Mouse (Mus musculus): ENCODE results near the gene Immp2l. TPM values are rescaled to one million over a fixed set of nuclear protein-coding genes. Genes with fewer than 3 reads are reported as not detected.

Gene Immp2l
- polyA plus RNA-seq, 1 experiment, result 129 TPM

DNA sequence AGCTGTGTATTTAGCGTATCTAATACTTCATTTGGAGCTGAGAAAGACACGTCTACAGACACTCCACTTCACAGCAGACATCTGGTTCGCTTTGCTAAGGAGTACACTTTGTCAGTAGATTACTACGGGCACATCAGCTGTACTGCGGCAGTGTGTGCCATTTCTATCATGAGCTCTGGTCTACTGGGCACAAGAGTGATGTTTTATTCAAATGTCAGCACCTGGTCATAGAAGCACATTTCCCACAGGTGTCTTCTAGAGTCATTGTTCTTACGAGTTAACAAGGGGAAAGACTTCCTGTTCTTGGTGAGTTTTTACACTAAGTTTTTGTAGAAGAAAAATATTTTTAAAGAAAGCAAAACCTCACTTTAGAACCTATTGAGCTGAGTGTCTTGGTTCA is 3.6 kb downstream of the Immp2l start:
- Histone ChIP-seq H3K4me1 (ENCODE audit: control insufficient read depth, insufficient read depth, insufficient read length, low read length) (peaks cover 3% of the 10 kb centered on the region; the same call in 1 of the 2 replicates), H3K4me3 (ENCODE audit: insufficient read depth, low read depth, low read length) (no peak overlapping the region), H3K27ac (replicated peaks; ENCODE audit: low read depth, low read length) (no peak overlapping the region)

DNA sequence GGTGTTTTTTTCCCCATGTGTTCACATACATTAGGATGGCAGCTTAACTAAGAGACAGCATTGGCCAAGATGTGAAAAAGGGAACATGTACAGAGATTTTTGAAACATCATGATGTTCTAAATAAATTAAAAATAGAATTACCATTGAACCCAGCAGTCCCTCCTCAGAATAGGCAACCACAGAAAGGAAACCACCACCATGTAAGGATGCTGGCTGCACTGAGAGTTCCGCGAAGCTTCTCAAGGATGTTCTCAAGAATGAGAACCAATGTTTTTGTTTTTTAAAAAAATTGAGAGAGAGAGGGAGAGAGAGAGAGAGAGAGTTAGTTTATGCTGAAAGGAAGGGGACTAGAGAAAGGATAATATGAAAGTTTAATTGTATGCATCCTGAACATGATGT is 7.2 kb downstream of the Immp2l start:
- H3K27ac ChIP-seq (replicated peaks; ENCODE audit: low read depth, low read length), result no peak overlapping the region
- H3K4me3 ChIP-seq (ENCODE audit: insufficient read depth, low read depth, low read length), result no peak overlapping the region
- peaks cover 4% of the 10 kb centered on the region; the same call in 1 of the 2 replicates for H3K4me1 ChIP-seq (ENCODE audit: control insufficient read depth, insufficient read depth, insufficient read length, low read length)

DNA sequence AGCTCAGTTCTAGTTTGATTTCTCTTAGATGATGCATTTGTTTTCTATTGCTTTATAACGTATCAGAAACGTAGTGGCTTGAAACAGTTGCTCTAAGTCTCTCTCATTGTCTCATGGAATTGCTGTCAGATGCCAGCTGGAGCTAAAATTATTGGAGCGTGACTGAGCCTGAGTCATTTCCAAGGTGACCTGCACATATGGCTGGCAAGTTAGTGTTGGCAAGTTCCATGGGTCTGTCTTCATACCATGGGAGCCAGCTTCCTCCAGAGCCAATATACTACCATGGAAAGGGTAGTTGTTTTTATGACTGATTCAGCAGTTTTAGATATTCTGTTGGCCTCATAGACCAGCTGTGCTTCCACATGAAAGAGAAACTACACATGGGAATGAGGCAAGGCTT is 9.3 kb downstream of the Immp2l start:
- H3K4me3 ChIP-seq (ENCODE audit: insufficient read depth, low read depth, low read length), result no peak overlapping the region
- H3K27ac ChIP-seq (replicated peaks; ENCODE audit: low read depth, low read length), result peak overlapping the region; percentile 48; the same call in 1 of the 2 replicates
- H3K4me1 ChIP-seq (ENCODE audit: control insufficient read depth, insufficient read depth, insufficient read length, low read length), result peaks cover 4% of the 10 kb centered on the region; the same call in 1 of the 2 replicates

DNA sequence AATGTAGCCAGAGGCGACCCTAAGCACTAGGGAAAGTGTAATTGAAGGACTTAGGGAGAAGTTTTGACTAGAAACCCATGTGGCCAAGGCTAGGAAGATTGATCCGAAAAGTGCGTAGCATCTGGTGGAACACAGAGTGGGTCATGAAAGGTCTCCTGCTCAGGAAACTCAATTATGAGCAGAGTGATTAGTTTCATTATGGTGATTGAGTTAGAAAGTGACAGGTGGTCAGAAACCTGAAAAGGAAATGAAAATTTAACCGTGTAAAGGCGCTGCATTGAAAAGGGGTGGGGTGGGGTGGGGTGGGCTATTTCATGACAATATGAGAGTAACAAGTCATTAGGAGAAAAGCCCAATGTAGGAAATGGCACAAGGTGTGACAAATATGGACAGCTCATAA is 15.9 kb downstream of the Immp2l start:
- Histone ChIP-seq H3K27ac (replicated peaks; ENCODE audit: low read depth, low read length) (no peak overlapping the region), H3K4me3 (ENCODE audit: insufficient read depth, low read depth, low read length) (no peak overlapping the region), H3K4me1 (ENCODE audit: control insufficient read depth, insufficient read depth, insufficient read length, low read length) (no peaks in the 10 kb centered on the region)

DNA sequence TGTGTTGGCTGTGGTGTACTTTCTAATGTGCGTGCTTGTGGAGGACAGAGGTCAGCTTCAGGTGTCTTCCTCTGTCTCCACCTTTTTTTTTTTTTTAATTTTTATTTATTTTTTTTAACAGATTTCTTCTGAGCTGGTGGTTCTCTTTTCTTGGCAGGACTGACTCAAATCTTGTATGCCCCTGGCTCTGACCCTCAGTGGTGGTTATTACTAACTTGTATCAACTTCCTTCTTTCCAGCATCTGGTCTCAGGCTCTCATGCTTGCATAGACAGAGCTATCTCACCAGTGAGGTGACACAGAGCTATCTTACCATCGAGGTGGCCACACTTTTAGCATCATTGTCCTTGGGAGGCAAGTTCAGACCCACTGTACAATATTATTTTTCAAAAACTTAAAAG is 17.8 kb downstream of the Immp2l start:
- Histone ChIP-seq H3K27ac (replicated peaks; ENCODE audit: low read depth, low read length) (no peak overlapping the region), H3K4me1 (ENCODE audit: control insufficient read depth, insufficient read depth, insufficient read length, low read length) (no peaks in the 10 kb centered on the region), H3K4me3 (ENCODE audit: insufficient read depth, low read depth, low read length) (no peak overlapping the region)

DNA sequence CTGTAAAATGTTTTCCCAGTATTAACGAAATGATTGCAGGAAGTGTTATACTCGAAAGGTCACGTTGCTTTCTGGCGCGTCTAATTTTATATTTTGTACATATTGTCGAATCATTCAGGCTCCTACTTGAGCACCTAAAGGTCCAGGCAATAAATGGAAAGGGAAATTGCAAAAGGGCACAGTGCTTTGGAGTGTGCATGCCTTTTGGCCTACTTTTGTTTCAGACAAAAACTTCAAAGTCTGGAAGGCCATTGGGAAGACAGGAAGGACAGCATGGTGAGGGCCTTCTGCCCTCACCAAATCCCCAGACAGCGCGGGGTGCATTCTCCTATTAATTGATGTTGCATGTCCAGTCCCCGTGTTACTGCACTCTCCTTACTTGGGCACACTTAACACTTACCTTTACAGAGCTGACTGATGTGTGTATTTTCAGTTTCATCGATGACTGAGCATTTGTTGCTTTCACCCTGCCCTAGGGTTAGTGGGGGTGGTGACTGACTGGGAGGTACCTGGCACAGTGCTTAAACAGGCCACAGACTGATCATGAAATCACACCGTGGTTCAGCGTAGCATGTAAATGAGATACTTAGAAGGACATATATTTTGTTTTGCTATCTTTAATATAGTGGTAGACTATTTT is 20.7 kb downstream of the Immp2l start:
- Histone ChIP-seq H3K27ac (replicated peaks; ENCODE audit: low read depth, low read length) (peak overlapping the region; percentile 70), H3K4me1 (ENCODE audit: control insufficient read depth, insufficient read depth, insufficient read length, low read length) (no peaks in the 10 kb centered on the region), H3K4me3 (ENCODE audit: insufficient read depth, low read depth, low read length) (no peak overlapping the region)

DNA sequence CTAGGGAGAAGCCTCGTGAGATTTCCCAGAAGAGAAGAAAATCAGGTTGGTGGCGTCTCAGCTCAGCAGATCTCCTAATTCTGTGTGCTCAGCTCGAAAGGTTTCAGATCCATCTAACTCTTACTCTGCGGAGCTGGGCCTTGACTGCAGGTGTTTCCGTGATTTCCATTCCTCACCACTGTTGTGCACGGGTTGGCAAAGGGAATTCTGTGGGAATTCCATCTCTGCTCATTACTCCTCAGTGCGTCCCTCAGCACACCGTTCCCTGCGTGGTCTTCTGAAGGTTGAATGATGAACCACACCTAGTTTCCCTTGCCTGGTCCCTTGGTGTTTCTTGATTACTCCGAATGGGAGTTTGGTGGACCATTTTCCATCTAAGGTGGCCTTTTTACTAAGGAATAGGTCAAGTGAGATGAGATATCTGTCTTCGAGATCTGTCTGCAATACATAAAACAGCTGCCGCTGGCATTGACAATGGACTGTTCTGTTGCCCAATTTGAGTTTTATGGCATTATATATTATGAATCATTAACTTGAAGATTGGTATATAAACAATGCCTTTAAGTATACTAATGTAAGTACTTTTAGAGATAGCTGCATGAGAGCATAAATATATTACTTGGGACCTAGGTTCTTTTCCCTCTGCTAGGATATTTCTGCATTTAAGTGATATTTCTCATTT is 23.3 kb downstream of the Immp2l start:
- Histone ChIP-seq H3K4me1 (ENCODE audit: control insufficient read depth, insufficient read depth, insufficient read length, low read length) (no peaks in the 10 kb centered on the region), H3K4me3 (ENCODE audit: insufficient read depth, low read depth, low read length) (no peak overlapping the region), H3K27ac (replicated peaks; ENCODE audit: low read depth, low read length) (no peak overlapping the region)

DNA sequence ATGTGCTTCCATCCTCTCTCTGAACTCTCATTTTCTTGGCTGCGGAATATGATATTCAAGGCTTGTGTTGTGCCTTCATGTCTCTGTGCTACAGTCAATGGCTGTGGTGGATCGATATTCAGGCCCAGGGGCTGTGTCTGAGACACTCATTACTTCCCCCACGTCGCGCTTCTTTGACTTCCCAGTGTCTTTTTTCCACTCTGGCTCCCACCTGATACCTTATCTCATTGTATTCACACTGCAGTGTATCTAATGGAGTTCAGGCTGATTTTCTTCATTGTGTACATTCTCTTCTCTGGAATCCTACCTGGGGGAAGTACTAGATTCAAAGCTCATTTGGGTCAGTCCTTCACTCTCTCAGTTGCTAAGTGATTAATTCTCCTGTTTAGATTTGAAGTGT is 27.1 kb downstream of the Immp2l start:
- no peak overlapping the region for H3K4me3 ChIP-seq (ENCODE audit: insufficient read depth, low read depth, low read length)
- no peaks in the 10 kb centered on the region for H3K4me1 ChIP-seq (ENCODE audit: control insufficient read depth, insufficient read depth, insufficient read length, low read length)
- no peak overlapping the region for H3K27ac ChIP-seq (replicated peaks; ENCODE audit: low read depth, low read length)

DNA sequence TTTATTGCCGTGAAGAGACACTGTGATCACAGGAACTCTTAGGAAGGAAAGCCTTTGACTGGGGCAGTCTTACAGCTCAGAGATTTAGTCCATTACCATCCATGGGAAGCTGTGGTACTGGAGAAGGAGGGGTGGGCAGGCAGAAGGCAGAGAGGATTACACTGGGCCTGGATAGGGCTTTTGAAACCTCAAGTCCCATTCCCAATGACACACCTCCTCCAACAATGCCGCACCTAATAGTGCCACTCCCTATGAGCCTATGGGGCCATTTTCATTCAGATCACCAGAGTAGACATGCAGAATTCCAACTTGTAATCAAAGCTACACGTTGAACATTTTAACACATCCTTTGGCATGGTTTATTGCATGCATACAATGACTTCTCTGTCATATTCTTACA is 29.0 kb downstream of the Immp2l start:
- no peak overlapping the region for H3K27ac ChIP-seq (replicated peaks; ENCODE audit: low read depth, low read length)
- H3K4me3 ChIP-seq (ENCODE audit: insufficient read depth, low read depth, low read length), result no peak overlapping the region
- H3K4me1 ChIP-seq (ENCODE audit: control insufficient read depth, insufficient read depth, insufficient read length, low read length), result no peaks in the 10 kb centered on the region

DNA sequence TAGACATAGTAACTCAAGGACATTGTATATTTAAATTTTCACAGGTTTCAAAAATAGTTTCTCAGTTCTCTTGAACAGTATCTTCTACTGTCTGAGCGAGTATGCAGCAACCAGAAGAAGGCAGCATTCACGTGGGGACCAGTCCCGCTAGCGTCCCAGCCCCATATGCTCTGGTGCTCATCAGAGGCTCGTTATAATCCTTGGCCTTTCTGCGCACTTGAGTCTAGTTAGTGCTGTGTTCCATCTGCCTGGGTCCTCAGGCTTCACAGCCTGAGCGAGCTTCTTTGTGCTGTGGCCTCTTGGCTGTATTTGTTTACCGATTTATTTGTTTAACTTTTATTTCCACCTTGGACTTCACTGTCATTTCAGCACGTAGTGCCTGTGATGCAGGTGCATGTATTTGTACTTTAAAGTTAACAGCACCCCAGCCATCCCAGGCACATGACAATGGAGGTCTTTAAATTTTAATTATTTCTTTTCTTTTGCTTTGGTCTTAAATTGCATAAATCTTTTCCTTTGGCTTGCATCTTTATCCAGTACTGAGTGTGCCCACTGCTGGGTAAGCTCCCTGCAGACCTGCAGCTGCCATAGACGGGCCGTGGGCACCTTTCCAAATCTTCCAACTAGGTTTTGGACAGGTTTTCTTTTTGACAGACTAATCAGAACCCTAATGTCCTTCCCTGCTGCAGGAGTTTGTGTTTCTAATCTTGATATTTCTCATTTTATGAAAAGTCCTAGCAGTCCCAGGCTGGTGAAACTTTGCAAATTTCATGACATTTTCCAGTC is 30.3 kb downstream of the Immp2l start:
- Histone ChIP-seq H3K27ac (replicated peaks; ENCODE audit: low read depth, low read length) (no peak overlapping the region), H3K4me1 (ENCODE audit: control insufficient read depth, insufficient read depth, insufficient read length, low read length) (no peaks in the 10 kb centered on the region), H3K4me3 (ENCODE audit: insufficient read depth, low read depth, low read length) (no peak overlapping the region)

DNA sequence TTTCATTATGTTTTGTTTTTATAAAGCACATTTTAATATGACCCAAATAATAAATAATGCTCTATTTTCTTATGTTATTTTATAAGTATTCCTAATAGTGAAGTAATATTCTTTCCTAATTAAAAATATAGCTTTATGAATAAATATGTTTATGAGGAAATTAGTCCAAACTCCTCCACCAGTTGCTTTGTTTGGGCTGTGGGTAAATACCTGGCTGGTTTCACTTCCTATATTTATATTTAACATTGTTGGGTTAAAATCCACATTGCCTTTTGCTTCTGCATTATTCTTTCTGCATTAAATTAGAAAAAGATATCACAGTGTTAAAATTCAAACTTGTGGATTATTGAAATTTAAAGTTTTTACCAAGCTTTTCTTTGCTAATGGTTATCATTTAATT is 32.1 kb downstream of the Immp2l start:
- no peak overlapping the region for H3K27ac ChIP-seq (replicated peaks; ENCODE audit: low read depth, low read length)
- H3K4me3 ChIP-seq (ENCODE audit: insufficient read depth, low read depth, low read length), result no peak overlapping the region
- H3K4me1 ChIP-seq (ENCODE audit: control insufficient read depth, insufficient read depth, insufficient read length, low read length), result no peaks in the 10 kb centered on the region

DNA sequence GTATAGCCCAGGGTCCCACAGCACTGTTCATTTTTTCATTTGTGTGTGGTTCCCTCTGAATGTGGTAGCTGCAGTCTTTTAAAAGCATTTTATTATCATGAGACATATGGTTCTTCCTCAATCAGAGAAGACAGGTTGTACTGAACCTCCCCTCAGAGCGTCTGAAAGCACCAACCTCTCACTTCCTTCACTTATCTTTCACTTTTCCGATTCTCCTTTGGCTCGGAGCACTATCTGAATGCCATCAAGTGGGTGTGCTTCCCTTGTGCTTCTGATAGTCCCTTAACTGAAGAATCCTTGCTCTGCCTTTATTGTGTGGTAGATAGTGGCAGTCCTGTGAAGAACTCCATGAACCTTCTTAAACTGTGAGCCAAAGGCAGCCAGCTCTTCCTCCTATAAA is 39.4 kb downstream of the Immp2l start:
- no peaks in the 10 kb centered on the region for H3K4me1 ChIP-seq (ENCODE audit: control insufficient read depth, insufficient read depth, insufficient read length, low read length)
- no peak overlapping the region for H3K27ac ChIP-seq (replicated peaks; ENCODE audit: low read depth, low read length)
- no peak overlapping the region for H3K4me3 ChIP-seq (ENCODE audit: insufficient read depth, low read depth, low read length)

DNA sequence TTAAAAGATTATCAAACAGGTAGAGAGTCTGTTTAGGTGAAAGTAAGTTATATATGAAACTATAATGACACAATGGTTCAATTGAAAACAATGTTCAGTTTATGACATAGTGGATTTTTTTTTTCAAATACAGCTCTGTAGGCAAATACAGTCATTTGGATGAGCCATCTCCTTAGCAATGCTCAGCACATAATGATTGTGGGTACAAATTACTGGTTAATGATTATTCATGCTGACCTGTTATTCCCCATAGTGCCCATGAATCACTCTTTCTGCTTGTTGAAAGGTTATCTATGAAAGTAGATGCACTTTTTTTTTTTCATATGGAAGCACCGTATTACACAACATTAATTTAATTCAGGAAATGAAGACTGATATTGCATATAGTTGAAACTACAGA is 58.0 kb downstream of the Immp2l start:
- Histone ChIP-seq H3K27ac (replicated peaks; ENCODE audit: low read depth, low read length) (no peak overlapping the region), H3K4me3 (ENCODE audit: insufficient read depth, low read depth, low read length) (no peak overlapping the region), H3K4me1 (ENCODE audit: control insufficient read depth, insufficient read depth, insufficient read length, low read length) (0 out of 2 replicates have a peak, but pooled peaks cover 3% of the 10 kb centered on the region)

DNA sequence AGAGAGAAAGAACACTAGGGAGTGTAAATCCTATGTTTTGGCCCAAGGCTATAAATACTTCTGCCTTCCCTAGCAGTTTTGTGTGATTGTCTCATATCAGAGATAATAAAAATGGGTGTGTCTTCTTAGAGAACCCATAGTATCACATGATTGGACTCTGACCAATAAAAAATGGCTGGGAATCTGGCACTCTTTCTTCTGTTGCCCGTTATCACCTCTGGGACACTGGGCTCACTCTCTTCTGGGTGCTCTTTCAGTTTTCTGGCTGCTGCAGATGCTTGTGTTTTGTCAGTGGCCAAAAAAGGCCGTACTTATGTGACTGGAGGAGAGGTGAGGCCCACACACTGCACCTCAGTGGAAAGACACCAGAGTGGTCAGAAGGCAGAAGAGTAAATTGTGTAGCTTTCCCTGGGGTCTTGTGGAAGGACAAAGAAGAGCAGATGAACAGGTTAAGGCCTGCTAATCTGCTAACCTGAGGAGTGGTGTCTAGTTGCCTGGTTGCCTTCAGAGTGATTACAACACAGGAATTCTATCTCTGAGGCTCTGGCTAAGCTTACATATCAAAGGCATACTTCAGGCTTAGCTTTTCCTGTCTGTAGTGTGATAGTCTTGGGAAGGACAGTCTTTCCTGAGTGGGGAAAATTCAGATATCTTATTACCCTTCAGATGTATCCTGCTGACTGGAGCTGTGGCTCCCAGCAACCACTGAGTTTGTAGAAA is 60.6 kb downstream of the Immp2l start:
- H3K27ac ChIP-seq (replicated peaks; ENCODE audit: low read depth, low read length), result peak overlapping the region; percentile 66; the same call in 1 of the 2 replicates

DNA sequence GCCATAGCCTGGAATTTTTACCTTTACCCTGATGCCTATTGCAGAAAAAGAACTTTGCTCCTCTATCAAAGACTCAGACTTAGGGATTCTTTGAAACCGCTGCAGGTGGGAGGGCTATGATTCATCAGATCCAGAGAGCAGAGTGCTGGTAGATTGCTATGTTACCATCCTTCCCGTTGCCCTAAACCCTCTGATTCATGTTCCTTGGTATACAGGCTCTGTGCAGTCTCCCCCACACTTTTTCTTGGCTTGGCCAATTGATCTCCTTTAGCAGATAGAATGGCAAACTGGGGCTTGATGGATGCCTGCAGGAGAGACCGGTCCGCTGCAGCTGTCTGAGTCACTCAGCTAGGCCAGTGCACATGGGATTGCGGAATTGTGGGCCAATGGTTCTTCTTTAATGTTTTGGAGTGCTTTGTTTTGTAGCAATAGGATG is 66.1 kb downstream of the Immp2l start:
- Histone ChIP-seq H3K4me3 (ENCODE audit: insufficient read depth, low read depth, low read length) (no peak overlapping the region), H3K4me1 (ENCODE audit: control insufficient read depth, insufficient read depth, insufficient read length, low read length) (0 out of 2 replicates have a peak, but pooled peaks cover 2% of the 10 kb centered on the region), H3K27ac (replicated peaks; ENCODE audit: low read depth, low read length) (no peak overlapping the region)

More for the DNA sequence above, 60.6 kb downstream of the Immp2l start:
- 0 out of 2 replicates have a peak, but pooled peaks cover 3% of the 10 kb centered on the region for H3K4me1 ChIP-seq (ENCODE audit: control insufficient read depth, insufficient read depth, insufficient read length, low read length)
- no peak overlapping the region for H3K4me3 ChIP-seq (ENCODE audit: insufficient read depth, low read depth, low read length)

Measured in brown adipose tissue, adult 24 weeks (tissue).